Mouse (Mus musculus): ENCODE measurements at regions not wholly inside any gene's neighbourhood (a gene's known extent, or its start where the extent isn't known, plus 50 kb on each side); places are given as distances from the start of the nearest gene placed in this dataset.
A peak's percentile ranks its signal among the peaks of the same experiment; 100 is the strongest.

DNA sequence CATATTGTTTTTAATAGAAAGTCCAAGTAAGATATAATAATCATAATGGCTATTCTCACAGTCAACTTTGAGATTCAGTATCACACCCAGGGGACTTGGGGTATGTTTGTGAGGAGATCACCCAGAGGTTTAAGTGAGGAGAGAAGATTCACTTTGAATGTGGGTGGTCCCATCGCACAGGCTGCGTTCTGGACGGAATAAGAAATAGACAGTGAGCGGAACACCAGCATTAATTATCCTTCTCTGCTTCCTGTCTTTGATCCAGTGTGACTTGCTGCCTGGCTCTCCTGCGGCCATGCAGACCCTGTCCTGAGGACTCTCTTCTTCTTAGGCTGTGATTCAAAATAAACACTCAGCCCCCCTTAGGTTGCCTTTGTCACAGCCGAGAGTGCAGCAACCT lies 60.6 kb upstream of the Kras start:
- Histone ChIP-seq H3K9ac (ENCODE audit: low read length) (no peak overlapping the region), H3K4me2 (ENCODE audit: low read length) (no peak overlapping the region), H3K4me3 (ENCODE audit: control insufficient read depth in 1 of 2, insufficient read depth in 1 of 2, low read depth in 1 of 2, low read length in 2 of 2) (no peak overlapping the region), H3K4me1 (ENCODE audit: control insufficient read depth in 2 of 2, insufficient read depth in 2 of 2, low read length in 2 of 2) (no peaks in the 10 kb centered on the region), H3K27me3 (ENCODE audit: control insufficient read depth, insufficient read depth, low read length) (peaks cover 38% of the 10 kb centered on the region), H3K27ac (replicated peaks in 1 of 2; ENCODE audit: control insufficient read depth in 1 of 2, insufficient read depth in 1 of 2, low read depth in 2 of 2, low read length in 2 of 2) (no peak overlapping the region), H3K9me3 (ENCODE audit: control insufficient read depth, low read length) (peaks cover 5% of the 10 kb centered on the region; the same call in 1 of the 2 replicates), H3K36me3 (ENCODE audit: control insufficient read depth, insufficient read depth, low read length) (no peaks in the 10 kb centered on the region)
- no peak for ATAC-seq (ENCODE audit: insufficient number of reproducible peaks, insufficient read depth, low FRiP score, low read depth)
- WGBS = 55% methylated on average over 6 of the region's 6 CpGs

DNA sequence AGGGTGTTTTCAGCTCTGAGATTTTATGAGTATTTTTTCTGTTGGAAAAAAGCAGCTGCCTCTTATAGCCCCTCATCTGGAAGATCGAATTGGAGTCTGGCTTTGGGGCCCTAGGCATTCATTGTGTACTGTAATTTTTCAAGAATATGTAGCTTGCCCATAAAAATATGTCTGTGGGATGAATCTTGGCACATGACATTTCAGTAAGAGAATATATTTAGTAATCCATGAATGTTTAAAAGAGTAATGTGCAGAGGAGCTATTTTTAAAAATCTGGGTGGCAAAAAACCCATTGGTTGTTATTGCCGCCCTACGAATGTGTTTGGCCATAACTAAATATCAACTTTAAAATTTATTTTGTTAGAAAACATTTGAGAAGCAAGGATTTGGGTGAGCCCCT lies 59.0 kb upstream of the Kras start:
- peaks cover 35% of the 10 kb centered on the region for H3K27me3 ChIP-seq (ENCODE audit: control insufficient read depth, insufficient read depth, low read length)
- no peak overlapping the region for H3K4me3 ChIP-seq (ENCODE audit: control insufficient read depth in 1 of 2, insufficient read depth in 1 of 2, low read depth in 1 of 2, low read length in 2 of 2)
- no peaks in the 10 kb centered on the region for H3K36me3 ChIP-seq (ENCODE audit: control insufficient read depth, insufficient read depth, low read length)
- 82% methylated on average over 3 of the region's 3 CpGs for WGBS
- no peak overlapping the region for H3K4me2 ChIP-seq (ENCODE audit: low read length)
- H3K9ac ChIP-seq (ENCODE audit: low read length) = no peak overlapping the region
- no peak overlapping the region for H3K27ac ChIP-seq (replicated peaks in 1 of 2; ENCODE audit: control insufficient read depth in 1 of 2, insufficient read depth in 1 of 2, low read depth in 2 of 2, low read length in 2 of 2)
- no peak for ATAC-seq (ENCODE audit: insufficient number of reproducible peaks, insufficient read depth, low FRiP score, low read depth)
- H3K4me1 ChIP-seq (ENCODE audit: control insufficient read depth in 2 of 2, insufficient read depth in 2 of 2, low read length in 2 of 2) = peaks cover 2 to 5% of the 10 kb centered on the region in 2 experiments
- H3K9me3 ChIP-seq (ENCODE audit: control insufficient read depth, low read length) = no peaks in the 10 kb centered on the region

DNA sequence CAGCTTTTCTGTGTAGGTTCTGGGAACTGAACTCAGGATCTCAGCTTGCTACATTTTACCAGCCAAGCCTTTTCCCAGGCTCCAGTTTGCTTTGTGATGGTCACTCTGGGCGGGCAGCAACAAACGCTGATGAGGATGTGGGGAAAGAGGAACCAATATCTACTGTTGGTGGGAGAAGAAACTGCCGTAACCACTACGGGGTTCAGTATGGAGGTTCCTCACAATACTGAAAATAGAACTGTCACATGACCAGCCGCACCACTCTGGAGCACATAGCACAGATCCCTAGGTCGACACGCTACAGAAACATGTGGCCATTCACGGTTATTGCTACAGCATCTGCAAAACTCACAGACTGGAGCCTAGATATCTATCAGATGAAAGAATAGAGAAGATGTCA lies 57.2 kb upstream of the Kras start:
- Histone ChIP-seq H3K4me2 (ENCODE audit: low read length) (no peak overlapping the region), H3K27ac (replicated peaks in 1 of 2; ENCODE audit: control insufficient read depth in 1 of 2, insufficient read depth in 1 of 2, low read depth in 2 of 2, low read length in 2 of 2) (no peak overlapping the region), H3K36me3 (ENCODE audit: control insufficient read depth, insufficient read depth, low read length) (no peaks in the 10 kb centered on the region), H3K4me1 (ENCODE audit: control insufficient read depth in 2 of 2, insufficient read depth in 2 of 2, low read length in 2 of 2) (peaks cover 11 to 16% of the 10 kb centered on the region in 2 experiments), H3K27me3 (ENCODE audit: control insufficient read depth, insufficient read depth, low read length) (peaks cover 35% of the 10 kb centered on the region), H3K9me3 (ENCODE audit: control insufficient read depth, low read length) (no peaks in the 10 kb centered on the region), H3K4me3 (ENCODE audit: control insufficient read depth in 1 of 2, insufficient read depth in 1 of 2, low read depth in 1 of 2, low read length in 2 of 2) (no peak overlapping the region), H3K9ac (ENCODE audit: low read length) (no peak overlapping the region)
- no peak for ATAC-seq (ENCODE audit: insufficient number of reproducible peaks, insufficient read depth, low FRiP score, low read depth)
- WGBS = 89% methylated on average over 8 of the region's 8 CpGs

DNA sequence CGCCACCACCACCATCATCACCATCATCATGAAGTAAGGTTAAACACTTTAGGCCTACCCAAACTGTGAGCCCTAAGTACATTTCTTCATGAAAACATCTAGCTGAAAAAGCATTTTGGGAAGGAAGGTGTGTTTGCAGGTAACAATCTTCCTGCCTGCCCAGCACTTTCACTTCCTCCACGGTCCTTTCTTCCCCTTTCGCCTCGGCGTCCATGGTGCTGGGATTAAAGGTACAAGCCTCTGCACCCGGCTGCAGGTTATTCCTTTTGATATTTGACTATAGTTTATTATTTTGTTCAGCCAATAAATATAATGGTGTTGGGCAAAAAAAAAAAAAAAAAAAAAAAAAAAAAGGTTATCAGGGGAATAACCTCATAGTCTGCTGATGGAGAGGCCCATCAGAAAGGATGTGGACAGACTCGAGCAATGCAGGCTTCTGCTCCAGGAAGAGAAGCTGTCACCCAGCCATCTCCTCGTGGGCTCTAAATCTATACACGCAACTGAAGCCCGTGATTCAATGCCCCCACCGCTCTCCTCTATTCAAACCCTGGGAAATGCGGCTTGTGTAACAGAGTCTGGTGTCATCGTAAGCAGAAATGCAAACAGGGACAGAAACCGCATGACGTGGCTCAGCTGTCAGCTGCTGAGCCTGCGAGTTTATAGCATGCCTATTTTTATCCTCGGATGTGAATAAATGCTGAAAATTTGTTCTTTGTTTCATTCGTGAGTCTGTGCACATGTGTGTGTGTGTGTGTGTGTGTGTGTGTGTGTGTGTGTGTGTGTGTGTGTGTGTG lies 56.5 kb upstream of the Kras start:
- no peaks in the 10 kb centered on the region for H3K36me3 ChIP-seq (ENCODE audit: control insufficient read depth, insufficient read depth, low read length)
- H3K27ac ChIP-seq (replicated peaks in 1 of 2; ENCODE audit: control insufficient read depth in 1 of 2, insufficient read depth in 1 of 2, low read depth in 2 of 2, low read length in 2 of 2) = no peak overlapping the region
- H3K4me3 ChIP-seq (ENCODE audit: control insufficient read depth in 1 of 2, insufficient read depth in 1 of 2, low read depth in 1 of 2, low read length in 2 of 2) = no peak overlapping the region
- peaks cover 11 to 16% of the 10 kb centered on the region in 2 experiments for H3K4me1 ChIP-seq (ENCODE audit: control insufficient read depth in 2 of 2, insufficient read depth in 2 of 2, low read length in 2 of 2)
- no peaks in the 10 kb centered on the region for H3K9me3 ChIP-seq (ENCODE audit: control insufficient read depth, low read length)
- H3K27me3 ChIP-seq (ENCODE audit: control insufficient read depth, insufficient read depth, low read length) = peaks cover 42% of the 10 kb centered on the region
- WGBS = 71% methylated on average over 18 of the region's 18 CpGs
- H3K4me2 ChIP-seq (ENCODE audit: low read length) = no peak overlapping the region
- no peak for ATAC-seq (ENCODE audit: insufficient number of reproducible peaks, insufficient read depth, low FRiP score, low read depth)
- H3K9ac ChIP-seq (ENCODE audit: low read length) = no peak overlapping the region

DNA sequence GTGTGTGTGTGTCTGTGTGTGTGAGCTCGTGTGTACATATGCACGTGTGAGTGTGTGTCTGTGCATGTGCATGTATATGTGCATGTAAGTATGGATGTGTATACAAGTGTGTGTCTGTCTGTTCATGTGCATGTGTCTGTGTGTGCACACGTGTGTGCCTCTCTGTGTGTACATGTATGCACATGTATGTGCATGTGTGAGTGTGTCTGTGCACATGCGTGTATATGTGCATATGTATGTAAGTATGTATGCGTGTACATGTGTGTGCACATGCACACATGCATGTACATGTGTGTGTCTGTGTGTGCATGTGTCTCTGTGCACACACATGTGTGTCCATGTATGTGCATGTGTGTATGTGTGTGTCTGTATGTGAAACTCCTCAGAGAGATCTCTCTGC lies 55.6 kb upstream of the Kras start:
- peaks cover 47% of the 10 kb centered on the region for H3K27me3 ChIP-seq (ENCODE audit: control insufficient read depth, insufficient read depth, low read length)
- H3K9me3 ChIP-seq (ENCODE audit: control insufficient read depth, low read length) = peaks cover 3% of the 10 kb centered on the region; the same call in 1 of the 2 replicates
- peaks cover 11 to 16% of the 10 kb centered on the region in 2 experiments for H3K4me1 ChIP-seq (ENCODE audit: control insufficient read depth in 2 of 2, insufficient read depth in 2 of 2, low read length in 2 of 2)
- WGBS = 91% methylated on average over 5 of the region's 5 CpGs
- H3K4me3 ChIP-seq (ENCODE audit: control insufficient read depth in 1 of 2, insufficient read depth in 1 of 2, low read depth in 1 of 2, low read length in 2 of 2) = no peak overlapping the region
- H3K9ac ChIP-seq (ENCODE audit: low read length) = no peak overlapping the region
- no peaks in the 10 kb centered on the region for H3K36me3 ChIP-seq (ENCODE audit: control insufficient read depth, insufficient read depth, low read length)
- H3K27ac ChIP-seq (replicated peaks in 1 of 2; ENCODE audit: control insufficient read depth in 1 of 2, insufficient read depth in 1 of 2, low read depth in 2 of 2, low read length in 2 of 2) = no peak overlapping the region
- H3K4me2 ChIP-seq (ENCODE audit: low read length) = no peak overlapping the region
- no peak for ATAC-seq (ENCODE audit: insufficient number of reproducible peaks, insufficient read depth, low FRiP score, low read depth)

DNA sequence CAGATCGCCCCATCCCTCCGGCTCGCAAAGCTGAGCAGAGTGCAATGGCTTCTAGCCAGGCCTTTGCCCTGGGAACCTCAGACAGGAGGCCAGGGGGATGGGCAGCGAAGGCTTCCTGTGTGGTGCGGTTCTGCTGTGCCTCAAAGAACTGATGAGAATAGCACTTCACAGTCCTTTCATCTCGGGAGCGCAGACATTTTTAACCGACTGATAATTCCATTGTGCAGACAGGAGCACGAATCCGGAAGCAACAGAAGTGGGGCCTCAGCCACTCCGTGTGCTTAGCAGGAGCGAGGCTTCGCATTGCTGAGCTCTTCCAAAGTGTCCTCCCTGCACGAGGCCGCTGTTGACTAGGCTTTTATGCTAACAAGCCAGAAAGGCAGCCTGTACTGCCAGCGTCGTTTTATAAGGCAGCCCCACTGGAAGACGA lies 53.6 kb upstream of the Kras start:
- peak overlapping the region; percentile 56 for H3K4me2 ChIP-seq (ENCODE audit: low read length)
- H3K9ac ChIP-seq (ENCODE audit: low read length) = peak overlapping the region; percentile 14; the same call in 1 of the 2 replicates
- H3K4me1 ChIP-seq (ENCODE audit: control insufficient read depth in 2 of 2, insufficient read depth in 2 of 2, low read length in 2 of 2) = peaks cover 11 to 16% of the 10 kb centered on the region in 2 experiments
- H3K36me3 ChIP-seq (ENCODE audit: control insufficient read depth, insufficient read depth, low read length) = no peaks in the 10 kb centered on the region
- H3K9me3 ChIP-seq (ENCODE audit: control insufficient read depth, low read length) = peaks cover 3% of the 10 kb centered on the region; the same call in 1 of the 2 replicates
- H3K4me3 ChIP-seq (ENCODE audit: control insufficient read depth in 1 of 2, insufficient read depth in 1 of 2, low read depth in 1 of 2, low read length in 2 of 2) = peak overlapping the region; percentile 22 to 24
- H3K27me3 ChIP-seq (ENCODE audit: control insufficient read depth, insufficient read depth, low read length) = peaks cover 58% of the 10 kb centered on the region
- ATAC-seq (ENCODE audit: insufficient number of reproducible peaks, insufficient read depth, low FRiP score, low read depth) = peak; percentile 75
- peak overlapping the region; percentile 18 to 25; a peak in 3 of 4 replicates for H3K27ac ChIP-seq (replicated peaks in 1 of 2; ENCODE audit: control insufficient read depth in 1 of 2, insufficient read depth in 1 of 2, low read depth in 2 of 2, low read length in 2 of 2)
- WGBS = 1% methylated on average over 18 of the region's 18 CpGs

DNA sequence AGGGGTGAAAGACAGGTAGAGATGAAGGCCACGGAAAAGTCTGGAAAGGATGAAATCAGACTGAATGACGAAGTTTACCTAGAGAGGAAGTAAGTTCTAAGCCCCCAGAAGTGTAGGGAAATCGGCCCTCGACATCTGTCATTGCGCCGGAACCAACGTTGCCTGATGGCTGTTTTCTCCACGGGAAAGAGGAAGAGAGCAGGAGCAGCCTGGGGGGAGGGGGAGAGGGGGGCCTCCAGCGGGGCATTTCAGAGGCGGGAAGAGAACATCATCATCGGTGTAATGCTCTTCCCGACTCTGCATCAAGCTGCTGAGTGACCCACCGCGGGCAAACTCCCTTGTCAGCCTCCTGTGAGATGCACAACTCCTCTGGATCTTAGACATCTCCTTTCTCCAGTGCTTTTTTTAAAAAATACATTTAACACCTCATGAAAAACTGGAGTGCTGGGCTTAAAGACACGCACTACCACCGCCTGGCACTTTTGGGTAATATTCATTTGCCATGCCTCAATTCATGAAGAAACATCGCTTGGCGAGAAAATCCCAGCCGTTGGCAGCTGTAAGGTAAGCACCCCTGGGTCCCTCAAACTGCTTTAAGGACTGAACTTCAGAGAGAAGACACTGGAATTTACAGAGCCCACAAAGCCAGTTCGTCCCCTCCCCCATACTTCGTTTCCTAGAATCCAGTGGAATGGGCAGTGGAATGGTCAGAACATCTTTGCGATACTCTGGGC lies 53.0 kb upstream of the Kras start:
- Histone ChIP-seq H3K27me3 (ENCODE audit: control insufficient read depth, insufficient read depth, low read length) (peaks cover 57% of the 10 kb centered on the region), H3K36me3 (ENCODE audit: control insufficient read depth, insufficient read depth, low read length) (no peaks in the 10 kb centered on the region), H3K9ac (ENCODE audit: low read length) (peak overlapping the region; percentile 14; the same call in 1 of the 2 replicates)

More for the DNA sequence above, 53.0 kb upstream of the Kras start:
- Histone ChIP-seq H3K4me1 (ENCODE audit: control insufficient read depth in 2 of 2, insufficient read depth in 2 of 2, low read length in 2 of 2) (peaks cover 11 to 16% of the 10 kb centered on the region in 2 experiments), H3K27ac (replicated peaks in 1 of 2; ENCODE audit: control insufficient read depth in 1 of 2, insufficient read depth in 1 of 2, low read depth in 2 of 2, low read length in 2 of 2) (peak overlapping the region; percentile 18 to 25; a peak in 2 of 4 replicates), H3K9me3 (ENCODE audit: control insufficient read depth, low read length) (peaks cover 3% of the 10 kb centered on the region; the same call in 1 of the 2 replicates), H3K4me2 (ENCODE audit: low read length) (peak overlapping the region; percentile 56), H3K4me3 (ENCODE audit: control insufficient read depth in 1 of 2, insufficient read depth in 1 of 2, low read depth in 1 of 2, low read length in 2 of 2) (peak overlapping the region; percentile 22 to 24)
- ATAC-seq (ENCODE audit: insufficient number of reproducible peaks, insufficient read depth, low FRiP score, low read depth) = no peak
- WGBS = 35% methylated on average over 22 of the region's 22 CpGs
